Mouse (Mus musculus): Measurements from ENCODE around the gene Sh3gl2. TPM values are rescaled to one million over a fixed set of nuclear protein-coding genes. Genes with fewer than 3 reads are reported as not detected.

The Sh3gl2 gene
- polyA plus RNA-seq, 1 experiment from 2014 or later, result 6.9 TPM

GRCm38 (mm10) chr4:85206675-85207400, 1.9 kb downstream of the Sh3gl2 start:
- Histone ChIP-seq H3K27ac (no peak overlapping the region), H3K4me1 (replicated peaks) (peaks cover 7% of the 10 kb centered on the region; the same call in 1 of the 2 replicates), H3K9me3 (no peaks in the 10 kb centered on the region), H3K27me3 (ENCODE audit: insufficient read depth, poor library complexity, severe bottlenecking) (peaks cover 63% of the 10 kb centered on the region), H3K4me3 (no peak overlapping the region), H3K36me3 (no peaks in the 10 kb centered on the region)
- 47% methylated on average over 3 of the region's 3 CpGs for WGBS
- no peak for DNase-seq (ENCODE audit: low spot score)

- peaks cover 7% of the 10 kb centered on the region; the same call in 1 of the 2 replicates for H3K4me1 ChIP-seq (replicated peaks)
- no peaks in the 10 kb centered on the region for H3K36me3 ChIP-seq
- H3K27me3 ChIP-seq (ENCODE audit: insufficient read depth, poor library complexity, severe bottlenecking), result peaks cover 57% of the 10 kb centered on the region
- H3K27ac ChIP-seq, result no peak overlapping the region
- no peak for DNase-seq (ENCODE audit: low spot score)
- H3K9me3 ChIP-seq, result no peaks in the 10 kb centered on the region
- no peak overlapping the region for H3K4me3 ChIP-seq
- WGBS, result 89% methylated on average over 9 of the region's 9 CpGs
Measured at GRCm38 (mm10) chr4:85207515-85207914, 2.6 kb downstream of the Sh3gl2 start.

GRCm38 (mm10) chr4:85208531-85208930, 3.6 kb downstream of the Sh3gl2 start:
- WGBS, result 80% methylated on average over 1 of the region's 1 CpGs
- Histone ChIP-seq H3K27me3 (ENCODE audit: insufficient read depth, poor library complexity, severe bottlenecking) (peaks cover 46% of the 10 kb centered on the region), H3K36me3 (no peaks in the 10 kb centered on the region), H3K4me1 (replicated peaks) (peaks cover 7% of the 10 kb centered on the region; the same call in 1 of the 2 replicates), H3K9me3 (no peaks in the 10 kb centered on the region), H3K4me3 (no peak overlapping the region), H3K27ac (no peak overlapping the region)
- no peak for DNase-seq (ENCODE audit: low spot score)

- Histone ChIP-seq H3K27me3 (ENCODE audit: insufficient read depth, poor library complexity, severe bottlenecking) (peaks cover 22% of the 10 kb centered on the region), H3K4me1 (replicated peaks) (no peaks in the 10 kb centered on the region; the same call in 1 of the 2 replicates), H3K36me3 (no peaks in the 10 kb centered on the region), H3K4me3 (no peak overlapping the region), H3K9me3 (no peaks in the 10 kb centered on the region), H3K27ac (no peak overlapping the region)
- no peak for DNase-seq (ENCODE audit: low spot score)
- 87% methylated on average over 3 of the region's 3 CpGs for WGBS
Measured at GRCm38 (mm10) chr4:85210953-85211352, 6.0 kb downstream of the Sh3gl2 start.

GRCm38 (mm10) chr4:85217003-85217402, 12.1 kb downstream of the Sh3gl2 start:
- H3K27ac ChIP-seq, result no peak overlapping the region
- no peaks in the 10 kb centered on the region for H3K27me3 ChIP-seq (ENCODE audit: insufficient read depth, poor library complexity, severe bottlenecking)
- no peak overlapping the region for H3K4me3 ChIP-seq
- H3K4me1 ChIP-seq (replicated peaks), result no peaks in the 10 kb centered on the region
- H3K36me3 ChIP-seq, result no peaks in the 10 kb centered on the region
- H3K9me3 ChIP-seq, result no peaks in the 10 kb centered on the region
- DNase-seq (ENCODE audit: low spot score), result no peak
- WGBS, result 83% methylated on average over 4 of the region's 4 CpGs

- Histone ChIP-seq H3K27ac (no peak overlapping the region), H3K4me1 (replicated peaks) (no peaks in the 10 kb centered on the region; the same call in 1 of the 2 replicates), H3K4me3 (no peak overlapping the region), H3K9me3 (no peaks in the 10 kb centered on the region), H3K27me3 (ENCODE audit: insufficient read depth, poor library complexity, severe bottlenecking) (no peaks in the 10 kb centered on the region), H3K36me3 (no peaks in the 10 kb centered on the region)
- no peak for DNase-seq (ENCODE audit: low spot score)
- WGBS, result 58% methylated on average over 5 of the region's 5 CpGs
Measured at GRCm38 (mm10) chr4:85222716-85223115, 17.8 kb downstream of the Sh3gl2 start.

GRCm38 (mm10) chr4:85226731-85227130, 21.8 kb downstream of the Sh3gl2 start:
- no peak for DNase-seq (ENCODE audit: low spot score)
- no peak overlapping the region for H3K4me3 ChIP-seq
- H3K36me3 ChIP-seq, result no peaks in the 10 kb centered on the region
- H3K4me1 ChIP-seq (replicated peaks), result no peaks in the 10 kb centered on the region; the same call in 1 of the 2 replicates
- no peaks in the 10 kb centered on the region for H3K27me3 ChIP-seq (ENCODE audit: insufficient read depth, poor library complexity, severe bottlenecking)
- no peaks in the 10 kb centered on the region for H3K9me3 ChIP-seq
- 87% methylated on average over 5 of the region's 5 CpGs for WGBS
- no peak overlapping the region for H3K27ac ChIP-seq

GRCm38 (mm10) chr4:85227664-85228588, 23.0 kb downstream of the Sh3gl2 start:
- no peaks in the 10 kb centered on the region for H3K9me3 ChIP-seq
- WGBS, result 84% methylated on average over 9 of the region's 9 CpGs
- no peak for DNase-seq (ENCODE audit: low spot score)
- no peak overlapping the region for H3K27ac ChIP-seq
- no peak overlapping the region for H3K4me3 ChIP-seq
- H3K27me3 ChIP-seq (ENCODE audit: insufficient read depth, poor library complexity, severe bottlenecking), result no peaks in the 10 kb centered on the region
- no peaks in the 10 kb centered on the region for H3K36me3 ChIP-seq
- peaks cover under 1% of the 10 kb centered on the region; the same call in 1 of the 2 replicates for H3K4me1 ChIP-seq (replicated peaks)

- Histone ChIP-seq H3K4me1 (replicated peaks) (0 out of 2 replicates have a peak, but pooled peaks cover 3% of the 10 kb centered on the region), H3K27me3 (ENCODE audit: insufficient read depth, poor library complexity, severe bottlenecking) (no peaks in the 10 kb centered on the region), H3K27ac (no peak overlapping the region), H3K4me3 (no peak overlapping the region), H3K9me3 (no peaks in the 10 kb centered on the region), H3K36me3 (no peaks in the 10 kb centered on the region)
- WGBS, result 92% methylated on average over 5 of the region's 5 CpGs
- DNase-seq (ENCODE audit: low spot score), result no peak
Measured at GRCm38 (mm10) chr4:85228589-85228948, 23.6 kb downstream of the Sh3gl2 start.

- Histone ChIP-seq H3K9me3 (no peaks in the 10 kb centered on the region), H3K36me3 (no peaks in the 10 kb centered on the region), H3K27ac (no peak overlapping the region), H3K27me3 (ENCODE audit: insufficient read depth, poor library complexity, severe bottlenecking) (no peaks in the 10 kb centered on the region), H3K4me3 (no peak overlapping the region), H3K4me1 (replicated peaks) (0 out of 2 replicates have a peak, but pooled peaks cover 3% of the 10 kb centered on the region)
- WGBS, result 75% methylated on average over 14 of the region's 14 CpGs
- DNase-seq (ENCODE audit: low spot score), result no peak
Measured at GRCm38 (mm10) chr4:85232386-85233381, 27.8 kb downstream of the Sh3gl2 start.

GRCm38 (mm10) chr4:85241675-85242074, 36.7 kb downstream of the Sh3gl2 start:
- Histone ChIP-seq H3K4me3 (no peak overlapping the region), H3K27me3 (ENCODE audit: insufficient read depth, poor library complexity, severe bottlenecking) (no peaks in the 10 kb centered on the region), H3K36me3 (no peaks in the 10 kb centered on the region), H3K27ac (no peak overlapping the region), H3K4me1 (replicated peaks) (no peaks in the 10 kb centered on the region), H3K9me3 (no peaks in the 10 kb centered on the region)
- 91% methylated on average over 3 of the region's 3 CpGs for WGBS
- DNase-seq (ENCODE audit: low spot score), result no peak

- H3K27me3 ChIP-seq (ENCODE audit: insufficient read depth, poor library complexity, severe bottlenecking), result no peaks in the 10 kb centered on the region
- H3K9me3 ChIP-seq, result no peaks in the 10 kb centered on the region
- DNase-seq (ENCODE audit: low spot score), result no peak
- H3K36me3 ChIP-seq, result no peaks in the 10 kb centered on the region
- 83% methylated on average over 2 of the region's 2 CpGs for WGBS
- no peak overlapping the region for H3K27ac ChIP-seq
- no peak overlapping the region for H3K4me3 ChIP-seq
- H3K4me1 ChIP-seq (replicated peaks), result no peaks in the 10 kb centered on the region
Measured at GRCm38 (mm10) chr4:85242562-85242961, 37.6 kb downstream of the Sh3gl2 start.

Data from hindbrain, embryonic 10.5 days (tissue).